13 mouse cellular contexts compared by ENCODE assay signal in genomic region chr5:105636484-105637191, GRCm38 (mm10).
DNase-seq lines count a peak whose midpoint lies in the region; ATAC-seq and TF ChIP-seq lines count a peak whose summit lies in the region.
"Had no signal": no experiment of that assay in that cellular context is flagged by ENCODE, and none has a peak within 500 bp of the region (broad histone marks: within the 10 kb centered on the region; RNA-seq: fewer than 3 reads in every experiment).

No protein-coding gene starts in this region.

- peak; percentile 55 for DNase-seq in heart, adult 8-10 months (ENCODE audit: low spot score)
- peak; percentile 14 for DNase-seq in MN1 (ENCODE audit: low spot score)
- peak; percentile 51 to 67 for DNase-seq in heart, adult 9 months (ENCODE audit: low spot score in 2 of 2)
- DNase-seq in stomach, postnatal 0 days (ENCODE audit: low spot score), result no peak
- no peak for DNase-seq in layer of hippocampus, postnatal 36 days
- no peak for DNase-seq in layer of hippocampus, adult 8-10 months (ENCODE audit: low spot score in 2 of 2)
- DNase-seq in embryonic facial prominence, embryonic 10.5 days (ENCODE audit: low spot score), result no peak

- WGBS in heart, embryonic 11.5 days (ENCODE audit: insufficient replicate concordance), result 64% methylated on average over 11 of the region's 11 CpGs
- whole genome bisulfite sequencing in stomach, postnatal 0 days, result 73% methylated on average over 11 of the region's 11 CpGs
- 82% methylated on average over 11 of the region's 11 CpGs for WGBS in embryonic facial prominence, embryonic 10.5 days

- H3K4me3 ChIP-seq in heart, embryonic 11.5 days (ENCODE audit: low read depth, low read length), result no peak overlapping the region
- H3K4me3 ChIP-seq in stomach, postnatal 0 days (ENCODE audit: low read depth, low read length), result no peak overlapping the region
- H3K4me3 ChIP-seq in embryonic facial prominence, embryonic 10.5 days, result no peak overlapping the region
- H3K4me3 ChIP-seq: forebrain, embryonic 12.5 days; limb, embryonic 15.5 days; megakaryocyte, embryonic 14.5 days; neural tube, embryonic 13.5 days had no signal

- no peak overlapping the region for H3K9ac ChIP-seq in heart, embryonic 11.5 days (ENCODE audit: low read depth, low read length)
- no peak overlapping the region for H3K9ac ChIP-seq in stomach, postnatal 0 days (ENCODE audit: low read length)
- H3K9ac ChIP-seq: forebrain, embryonic 12.5 days; limb, embryonic 15.5 days; neural tube, embryonic 13.5 days had no signal

- no peaks in the 10 kb centered on the region for H3K4me1 ChIP-seq in heart, embryonic 11.5 days (ENCODE audit: control insufficient read depth, insufficient read depth, low read length)
- H3K4me1 ChIP-seq in stomach, postnatal 0 days (replicated peaks; ENCODE audit: control insufficient read depth, insufficient read depth), result no peaks in the 10 kb centered on the region
- no peaks in the 10 kb centered on the region; the same call in 1 of the 2 replicates for H3K4me1 ChIP-seq in embryonic facial prominence, embryonic 10.5 days
- H3K4me1 ChIP-seq: forebrain, embryonic 12.5 days; limb, embryonic 15.5 days; neural tube, embryonic 13.5 days had no signal

- H3K27me3 ChIP-seq in heart, embryonic 11.5 days (ENCODE audit: control insufficient read depth, insufficient read depth, low read length), result no peaks in the 10 kb centered on the region
- H3K27me3 ChIP-seq in stomach, postnatal 0 days (ENCODE audit: control insufficient read depth, insufficient read depth, low read length), result no peaks in the 10 kb centered on the region
- H3K27me3 ChIP-seq in embryonic facial prominence, embryonic 10.5 days (replicated peaks; ENCODE audit: low read depth, poor library complexity, severe bottlenecking), result no peaks in the 10 kb centered on the region
- H3K27me3 ChIP-seq: CH12.LX; forebrain, embryonic 12.5 days; limb, embryonic 15.5 days; megakaryocyte, embryonic 14.5 days; neural tube, embryonic 13.5 days had no signal

- no peak for TF ChIP-seq EP300 in stomach, postnatal 0 days (optimal IDR thresholded peaks at IDR 0.05)

- H3K9me3 ChIP-seq in heart, embryonic 11.5 days (replicated peaks; ENCODE audit: control insufficient read depth, low read length), result no peaks in the 10 kb centered on the region
- H3K9me3 ChIP-seq in stomach, postnatal 0 days (ENCODE audit: control insufficient read depth, low read length), result no peaks in the 10 kb centered on the region
- H3K9me3 ChIP-seq in embryonic facial prominence, embryonic 10.5 days, result no peaks in the 10 kb centered on the region
- H3K9me3 ChIP-seq: forebrain, embryonic 12.5 days; limb, embryonic 15.5 days; megakaryocyte, embryonic 14.5 days; neural tube, embryonic 13.5 days had no signal

- H3K36me3 ChIP-seq in heart, embryonic 11.5 days (ENCODE audit: control insufficient read depth, insufficient read depth, low read length), result no peaks in the 10 kb centered on the region
- no peaks in the 10 kb centered on the region for H3K36me3 ChIP-seq in stomach, postnatal 0 days (ENCODE audit: control insufficient read depth, insufficient read depth, low read length)
- no peaks in the 10 kb centered on the region for H3K36me3 ChIP-seq in embryonic facial prominence, embryonic 10.5 days (replicated peaks)
- H3K36me3 ChIP-seq: forebrain, embryonic 12.5 days; limb, embryonic 15.5 days; neural tube, embryonic 13.5 days had no signal

- no peak for TF ChIP-seq CTCF in stomach, postnatal 0 days (IDR thresholded peaks at IDR 0.05; ENCODE audit: low read depth)

- no peak overlapping the region for H3K4me2 ChIP-seq in heart, embryonic 11.5 days
- H3K4me2 ChIP-seq in stomach, postnatal 0 days (replicated peaks; ENCODE audit: low read depth), result no peak overlapping the region
- H3K4me2 ChIP-seq: forebrain, embryonic 12.5 days; limb, embryonic 15.5 days; neural tube, embryonic 13.5 days had no signal

- no peak for ATAC-seq in heart, embryonic 11.5 days (replicated peaks; ENCODE audit: insufficient number of reproducible peaks, low FRiP score, low TSS enrichment)
- ATAC-seq in stomach, postnatal 0 days (ENCODE audit: low FRiP score, low TSS enrichment), result peak; percentile 12; the same call in 1 of the 2 replicates

- no peak overlapping the region for H3K27ac ChIP-seq in heart, embryonic 11.5 days (ENCODE audit: low read depth, low read length)
- no peak overlapping the region for H3K27ac ChIP-seq in stomach, postnatal 0 days (replicated peaks)
- H3K27ac ChIP-seq in embryonic facial prominence, embryonic 10.5 days (replicated peaks), result no peak overlapping the region
- H3K27ac ChIP-seq: forebrain, embryonic 12.5 days; limb, embryonic 15.5 days; neural tube, embryonic 13.5 days had no signal

Comparison
In these comparisons a context has a peak if more than half of its experiments do, and no peak if none do; other contexts are left out.
1. DNase-seq: peak in heart, adult 8-10 months (single experiment), MN1 (single experiment) and heart, adult 9 months (2 of 2); none in stomach, postnatal 0 days (single experiment), layer of hippocampus, postnatal 36 days (0 of 2), layer of hippocampus, adult 8-10 months (0 of 2) and embryonic facial prominence, embryonic 10.5 days (single experiment).